Mouse (Mus musculus) forebrain, embryonic 11.5 days (tissue): ENCODE data around the gene Csmd2. TPM values are rescaled to one million over a fixed set of nuclear protein-coding genes. Genes with fewer than 3 reads are reported as not detected.
A peak's percentile ranks its signal among the peaks of the same experiment; 100 is the strongest.

Experiments
- ATAC-seq: fragments of 200-750 bp; cut with Nextera tagmentation; replicated peaks from 2 replicates; pipeline ENCODE4 v1.8.0; 2017; ENCODE audit warnings: moderate TSS enrichment; ENCODE audit not compliant: low FRiP score
- DNase-seq: peaks from one replicate; pipeline ENCODE4 v3.0.0-alpha.2; 2017; ENCODE audit warnings: low spot score
- H3K27ac ChIP-seq: fragments of 300-500 bp; sonication (generic); 2 replicates; pipeline ENCODE4 v1.5.1; 2014; ENCODE audit warnings: low read depth, low read length
- H3K27me3 ChIP-seq: fragments of 300-500 bp; sonication (generic); 2 replicates; pipeline ENCODE4 v1.6.1; 2014; ENCODE audit warnings: mild to moderate bottlenecking, low read length, mixed read lengths; ENCODE audit not compliant: control insufficient read depth, insufficient read depth
- H3K36me3 ChIP-seq: fragments of 300-500 bp; sonication (generic); 2 replicates; pipeline ENCODE4 v1.6.1; 2014; ENCODE audit warnings: mild to moderate bottlenecking, low read length, moderate library complexity, mixed read lengths; ENCODE audit not compliant: control insufficient read depth, insufficient read depth
- H3K4me1 ChIP-seq: fragments of 300-500 bp; sonication (generic); replicated peaks from 2 replicates; pipeline ENCODE4 v1.6.1; 2014; ENCODE audit warnings: low read length, mixed read lengths; ENCODE audit not compliant: control insufficient read depth, insufficient read depth
- H3K4me2 ChIP-seq: fragments of 300-500 bp; sonication (generic); 2 replicates; pipeline ENCODE4 v1.6.1; 2014; ENCODE audit warnings: low read depth, mild to moderate bottlenecking, low read length, moderate library complexity, mixed read lengths; ENCODE audit not compliant: severe bottlenecking
- H3K4me3 ChIP-seq: fragments of 300-500 bp; sonication (generic); 2 replicates; pipeline ENCODE4 v1.5.1; 2014; ENCODE audit warnings: low read depth, low read length
- H3K9ac ChIP-seq: fragments of 300-500 bp; sonication (generic); 2 replicates; pipeline ENCODE4 v1.6.1; 2014; ENCODE audit warnings: low read length
- H3K9me3 ChIP-seq: fragments of 300-500 bp; sonication (generic); 2 replicates; pipeline ENCODE4 v1.6.1; 2016; ENCODE audit warnings: low read length, mixed read lengths; ENCODE audit not compliant: control insufficient read depth
- WGBS: fragments of 180-500 bp; shearing (Covaris S2); extraction: QIAGEN DNeasy Blood & Tissue Kit; methylation state at CpG from one replicate; pipeline ENCODE4 v1.1.7; 2014; 5-methylcytosine and 5-hydroxymethylcytosine counted together
- polyA plus RNA-seq: library from polyadenylated mRNA; unstranded; fragments of >200 nt; fragmentation: Nextera tagmentation; extraction: Ambion mirVana; gene quantifications from 2 replicates; pipeline ENCODE4 v1.2.1, GENCODE M21; 2014

The Csmd2 gene
- polyA plus RNA-seq, 1 experiment from 2014 or later: 1.3 TPM

GRCm38 (mm10) chr4:128275586-128275985 lies 287.9 kb downstream of the Csmd2 start:
- DNase-seq (no peak), ATAC-seq (no peak)
- 79% methylated on average over 6 of the region's 6 CpGs for WGBS
- Histone ChIP-seq H3K4me3 (no peak overlapping the region), H3K9me3 (no peaks in the 10 kb centered on the region), H3K4me2 (no peak overlapping the region), H3K4me1 (no peaks in the 10 kb centered on the region), H3K9ac (no peak overlapping the region), H3K36me3 (no peaks in the 10 kb centered on the region), H3K27me3 (no peaks in the 10 kb centered on the region), H3K27ac (no peak overlapping the region)

GRCm38 (mm10) chr4:128285009-128285408 lies 297.4 kb downstream of the Csmd2 start:
- Histone ChIP-seq H3K27me3 (no peaks in the 10 kb centered on the region), H3K36me3 (no peaks in the 10 kb centered on the region), H3K27ac (no peak overlapping the region), H3K9me3 (no peaks in the 10 kb centered on the region), H3K9ac (no peak overlapping the region), H3K4me3 (no peak overlapping the region), H3K4me1 (no peaks in the 10 kb centered on the region), H3K4me2 (no peak overlapping the region)
- no peak for ATAC-seq
- DNase-seq: no peak
- 85% methylated on average over 1 of the region's 1 CpGs for WGBS

GRCm38 (mm10) chr4:128288095-128288494 lies 300.4 kb downstream of the Csmd2 start:
- Histone ChIP-seq H3K9me3 (no peaks in the 10 kb centered on the region), H3K36me3 (no peaks in the 10 kb centered on the region), H3K4me2 (no peak overlapping the region), H3K4me1 (no peaks in the 10 kb centered on the region), H3K27ac (no peak overlapping the region), H3K4me3 (no peak overlapping the region), H3K27me3 (no peaks in the 10 kb centered on the region), H3K9ac (no peak overlapping the region)
- 71% methylated on average over 7 of the region's 7 CpGs for WGBS
- no peak for DNase-seq
- ATAC-seq: no peak

GRCm38 (mm10) chr4:128304049-128304448 lies 316.4 kb downstream of the Csmd2 start:
- Histone ChIP-seq H3K4me1 (no peaks in the 10 kb centered on the region), H3K9ac (no peak overlapping the region), H3K27me3 (no peaks in the 10 kb centered on the region), H3K4me2 (no peak overlapping the region), H3K4me3 (no peak overlapping the region), H3K36me3 (no peaks in the 10 kb centered on the region), H3K9me3 (no peaks in the 10 kb centered on the region), H3K27ac (no peak overlapping the region)
- no peak for DNase-seq
- 78% methylated on average over 8 of the region's 8 CpGs for WGBS
- no peak for ATAC-seq

- ATAC-seq: no peak
- H3K27ac ChIP-seq: no peak overlapping the region
- H3K27me3 ChIP-seq: no peaks in the 10 kb centered on the region
- H3K4me2 ChIP-seq: no peak overlapping the region
- H3K4me1 ChIP-seq: no peaks in the 10 kb centered on the region
- H3K36me3 ChIP-seq: no peaks in the 10 kb centered on the region
- no peaks in the 10 kb centered on the region for H3K9me3 ChIP-seq
- no peak overlapping the region for H3K4me3 ChIP-seq
- whole genome bisulfite sequencing: 93% methylated on average over 8 of the region's 8 CpGs
- H3K9ac ChIP-seq: no peak overlapping the region
- no peak for DNase-seq
Measured at GRCm38 (mm10) chr4:128306011-128306410, 318.4 kb downstream of the Csmd2 start.

GRCm38 (mm10) chr4:128315328-128315727 lies 327.7 kb downstream of the Csmd2 start:
- no peak overlapping the region for H3K4me3 ChIP-seq
- H3K9ac ChIP-seq: no peak overlapping the region
- H3K27ac ChIP-seq: no peak overlapping the region
- no peak overlapping the region for H3K4me2 ChIP-seq
- no peak for ATAC-seq
- no peaks in the 10 kb centered on the region for H3K4me1 ChIP-seq
- DNase-seq: no peak
- H3K36me3 ChIP-seq: no peaks in the 10 kb centered on the region
- no peaks in the 10 kb centered on the region for H3K9me3 ChIP-seq
- H3K27me3 ChIP-seq: no peaks in the 10 kb centered on the region
- WGBS: 86% methylated on average over 5 of the region's 5 CpGs

- WGBS: 94% methylated on average over 4 of the region's 4 CpGs
- no peak overlapping the region for H3K4me2 ChIP-seq
- no peak overlapping the region for H3K27ac ChIP-seq
- no peaks in the 10 kb centered on the region for H3K27me3 ChIP-seq
- H3K9ac ChIP-seq: no peak overlapping the region
- no peaks in the 10 kb centered on the region for H3K9me3 ChIP-seq
- ATAC-seq (no peak), DNase-seq (peak; percentile 56)
- H3K36me3 ChIP-seq: no peaks in the 10 kb centered on the region
- H3K4me3 ChIP-seq: no peak overlapping the region
- no peaks in the 10 kb centered on the region for H3K4me1 ChIP-seq
Measured at GRCm38 (mm10) chr4:128317951-128318350, 330.3 kb downstream of the Csmd2 start.

GRCm38 (mm10) chr4:128325511-128325910 lies 337.9 kb downstream of the Csmd2 start:
- H3K9me3 ChIP-seq: no peaks in the 10 kb centered on the region
- no peak overlapping the region for H3K27ac ChIP-seq
- H3K27me3 ChIP-seq: no peaks in the 10 kb centered on the region
- H3K4me2 ChIP-seq: no peak overlapping the region
- H3K4me1 ChIP-seq: no peaks in the 10 kb centered on the region
- H3K36me3 ChIP-seq: no peaks in the 10 kb centered on the region
- 42% methylated on average over 2 of the region's 2 CpGs for WGBS
- DNase-seq (no peak), ATAC-seq (no peak)
- no peak overlapping the region for H3K4me3 ChIP-seq
- no peak overlapping the region for H3K9ac ChIP-seq

GRCm38 (mm10) chr4:128326755-128327154 lies 339.1 kb downstream of the Csmd2 start:
- no peaks in the 10 kb centered on the region for H3K4me1 ChIP-seq
- ATAC-seq (no peak), DNase-seq (no peak)
- no peaks in the 10 kb centered on the region for H3K36me3 ChIP-seq
- no peaks in the 10 kb centered on the region for H3K9me3 ChIP-seq
- H3K4me2 ChIP-seq: no peak overlapping the region
- no peak overlapping the region for H3K9ac ChIP-seq
- no peak overlapping the region for H3K4me3 ChIP-seq
- H3K27me3 ChIP-seq: no peaks in the 10 kb centered on the region
- H3K27ac ChIP-seq: no peak overlapping the region
- WGBS: 89% methylated on average over 4 of the region's 4 CpGs
